Comparison of ENCODE assay signal across 8 mouse cellular contexts in genomic region chr10:79928030-79928694, GRCm38 (mm10). TPM values are rescaled to one million over a fixed set of nuclear protein-coding genes. Genes with fewer than 3 reads are reported as not detected.
A peak's percentile ranks its signal among the peaks of the same experiment; 100 is the strongest.
DNase-seq lines count a peak whose midpoint lies in the region; ATAC-seq and TF ChIP-seq lines count a peak whose summit lies in the region.

No protein-coding gene starts in this region.

- peak overlapping the region; percentile 90 for H3K4me3 ChIP-seq in layer of hippocampus, adult 2 months
- H3K4me3 ChIP-seq in bone marrow, adult 2 months (replicated peaks; ENCODE audit: control insufficient read depth, low read depth, low read length), result peak overlapping the region; percentile 82
- peak overlapping the region; percentile 97 for H3K4me3 ChIP-seq in heart, embryonic 13.5 days
- peak overlapping the region; percentile 96 for H3K4me3 ChIP-seq in limb, embryonic 15.5 days
- H3K4me3 ChIP-seq in midbrain, embryonic 14.5 days (replicated peaks; ENCODE audit: low read depth, low read length), result peak overlapping the region; percentile 87

- H3K9me3 ChIP-seq in heart, embryonic 13.5 days, result no peaks in the 10 kb centered on the region
- no peaks in the 10 kb centered on the region for H3K9me3 ChIP-seq in limb, embryonic 15.5 days
- H3K9me3 ChIP-seq in midbrain, embryonic 14.5 days (ENCODE audit: control insufficient read depth, low read length), result no peaks in the 10 kb centered on the region

- H3K4me1 ChIP-seq in bone marrow, adult 2 months (ENCODE audit: control insufficient read depth, insufficient read depth, low read length), result peaks cover 1% of the 10 kb centered on the region
- H3K4me1 ChIP-seq in heart, embryonic 13.5 days, result peaks cover 59% of the 10 kb centered on the region
- H3K4me1 ChIP-seq in limb, embryonic 15.5 days, result peaks cover 69% of the 10 kb centered on the region
- peaks cover 14% of the 10 kb centered on the region for H3K4me1 ChIP-seq in midbrain, embryonic 14.5 days (ENCODE audit: control insufficient read depth, insufficient read depth, low read length)

- TF ChIP-seq CTCF in layer of hippocampus, adult 2 months (conservative IDR thresholded peaks at IDR 0.05), result no peak
- no peak for TF ChIP-seq CTCF in bone marrow, adult 2 months (IDR thresholded peaks at IDR 0.05; ENCODE audit: control insufficient read depth, insufficient read depth, low read length)

- no peak for ATAC-seq in heart, embryonic 13.5 days (ENCODE audit: extremely low read depth, insufficient number of reproducible peaks, low FRiP score, low TSS enrichment)
- ATAC-seq in limb, embryonic 15.5 days (ENCODE audit: insufficient number of reproducible peaks, low FRiP score, low TSS enrichment, low read depth), result no peak
- ATAC-seq in midbrain, embryonic 14.5 days (ENCODE audit: low FRiP score, low TSS enrichment), result no peak
- no peak for ATAC-seq in erythroid progenitor cell, adult 5-6 weeks (replicated peaks; ENCODE audit: low FRiP score, poor library complexity, severe bottlenecking)

- peak overlapping the region; percentile 96 for H3K27ac ChIP-seq in layer of hippocampus, adult 2 months
- peak overlapping the region; percentile 89 for H3K27ac ChIP-seq in bone marrow, adult 2 months (ENCODE audit: control insufficient read depth, insufficient read depth, low read depth, low read length, poor library complexity)
- peak overlapping the region; percentile 97 for H3K27ac ChIP-seq in heart, embryonic 13.5 days (replicated peaks)
- H3K27ac ChIP-seq in limb, embryonic 15.5 days, result peak overlapping the region; percentile 95
- H3K27ac ChIP-seq in midbrain, embryonic 14.5 days (replicated peaks; ENCODE audit: low read depth, low read length), result peak overlapping the region; percentile 88

- H3K27me3 ChIP-seq in heart, embryonic 13.5 days (replicated peaks), result peaks cover 11% of the 10 kb centered on the region
- H3K27me3 ChIP-seq in limb, embryonic 15.5 days, result peaks cover 7% of the 10 kb centered on the region
- peaks cover 8% of the 10 kb centered on the region for H3K27me3 ChIP-seq in midbrain, embryonic 14.5 days (ENCODE audit: control insufficient read depth, insufficient read depth, low read length)

- DNase-seq in layer of hippocampus, adult 2 months (ENCODE audit: low spot score in 2 of 2), result no peak
- DNase-seq in layer of hippocampus, postnatal 25 days (ENCODE audit: extremely low spot score in 1 of 2, low spot score in 1 of 2), result no peak
- peak; percentile 70 for DNase-seq in midbrain, embryonic 14.5 days
- no peak for DNase-seq in urinary bladder, adult 2 months (ENCODE audit: low spot score)

- H3K4me2 ChIP-seq in heart, embryonic 13.5 days, result peak overlapping the region; percentile 92
- H3K4me2 ChIP-seq in limb, embryonic 15.5 days, result peak overlapping the region; percentile 93
- H3K4me2 ChIP-seq in midbrain, embryonic 14.5 days (ENCODE audit: low read length), result peak overlapping the region; percentile 88

- 1% methylated on average over 29 of the region's 29 CpGs for WGBS in bone marrow, adult 2 months
- under 1% methylated on average over 28 of the region's 29 CpGs for WGBS in heart, embryonic 13.5 days
- 1% methylated on average over 28 of the region's 29 CpGs for WGBS in limb, embryonic 15.5 days
- WGBS in midbrain, embryonic 14.5 days, result under 1% methylated on average over 28 of the region's 29 CpGs

- peak overlapping the region; percentile 97 for H3K9ac ChIP-seq in heart, embryonic 13.5 days
- H3K9ac ChIP-seq in limb, embryonic 15.5 days, result peak overlapping the region; percentile 85
- peak overlapping the region; percentile 77 for H3K9ac ChIP-seq in midbrain, embryonic 14.5 days (replicated peaks; ENCODE audit: low read length)

- peaks cover 28% of the 10 kb centered on the region for H3K36me3 ChIP-seq in heart, embryonic 13.5 days
- H3K36me3 ChIP-seq in limb, embryonic 15.5 days, result peaks cover 20% of the 10 kb centered on the region
- peaks cover 21% of the 10 kb centered on the region for H3K36me3 ChIP-seq in midbrain, embryonic 14.5 days (ENCODE audit: control insufficient read depth, insufficient read depth, low read length)

- TF ChIP-seq POLR2A in bone marrow, adult 2 months (IDR thresholded peaks at IDR 0.05; ENCODE audit: borderline replicate concordance, control insufficient read depth, low read depth, low read length), result 0 out of 2 replicates have a peak, but pooled peaks have one; percentile 7

RNA-seq across cellular contexts. Expression of gene Arid3a, which starts 1.3 kb away (rescaled TPM):
- 1 to 10 TPM; 7.5 to 8.5 TPM for total RNA-seq in layer of hippocampus, adult 2 months (2021)
- total RNA-seq in layer of hippocampus, postnatal 25 days (2021), result 1 to 10 TPM; 4.6 to 6.9 TPM
- 12.4 and 27.6 TPM in 2 replicates for polyA plus RNA-seq in bone marrow, adult 2 months (2011; ENCODE audit: insufficient read depth, insufficient read length, low replicate concordance, missing spikeins)
- 3.4 and 4.2 TPM in 2 replicates for polyA plus RNA-seq in heart, embryonic 13.5 days (2015; fragmentation: Nextera tagmentation; extraction: Ambion mirVana)
- polyA plus RNA-seq in limb, embryonic 15.5 days (2015; fragmentation: Nextera tagmentation; extraction: Ambion mirVana), result 5.7 and 7.4 TPM in 2 replicates
- 2.4 and 4.0 TPM in 2 replicates for polyA plus RNA-seq in midbrain, embryonic 14.5 days (2014; fragmentation: Nextera tagmentation; extraction: Ambion mirVana)
- total RNA-seq in erythroid progenitor cell, adult 5-6 weeks (2015; ENCODE audit: low replicate concordance), result 4.2 and 9.7 TPM in 2 replicates
- 4.8 and 8.6 TPM in 2 replicates for total RNA-seq in erythroid progenitor cell, adult 5-6 weeks (2017; ENCODE audit: low replicate concordance)
- 3.8 and 4.1 TPM in 2 replicates for polyA plus RNA-seq in urinary bladder, adult 2 months (2012; rRNA removed)

RNA-seq across cellular contexts. Expression of gene R3hdm4, which starts 7.2 kb away (rescaled TPM):
- total RNA-seq in layer of hippocampus, adult 2 months (2021), result 100 to 1,000 TPM; 365 to 385 TPM
- total RNA-seq in layer of hippocampus, postnatal 25 days (2021), result 100 to 1,000 TPM; 428 to 450 TPM
- 182 and 197 TPM in 2 replicates for polyA plus RNA-seq in bone marrow, adult 2 months (2011; ENCODE audit: insufficient read depth, insufficient read length, low replicate concordance, missing spikeins)
- polyA plus RNA-seq in heart, embryonic 13.5 days (2015; fragmentation: Nextera tagmentation; extraction: Ambion mirVana), result 95.6 and 100 TPM in 2 replicates
- 159 and 161 TPM in 2 replicates for polyA plus RNA-seq in limb, embryonic 15.5 days (2015; fragmentation: Nextera tagmentation; extraction: Ambion mirVana)
- 220 and 229 TPM in 2 replicates for polyA plus RNA-seq in midbrain, embryonic 14.5 days (2014; fragmentation: Nextera tagmentation; extraction: Ambion mirVana)
- total RNA-seq in erythroid progenitor cell, adult 5-6 weeks (2015; ENCODE audit: low replicate concordance), result 60.2 and 65.4 TPM in 2 replicates
- 37.4 and 45.8 TPM in 2 replicates for total RNA-seq in erythroid progenitor cell, adult 5-6 weeks (2017; ENCODE audit: low replicate concordance)
- polyA plus RNA-seq in urinary bladder, adult 2 months (2012; rRNA removed), result 140 and 147 TPM in 2 replicates

RNA-seq across cellular contexts. Expression of gene Kiss1r, which starts 11.4 kb away (rescaled TPM):
- total RNA-seq in layer of hippocampus, adult 2 months (2021), result 1 to 10 TPM; 5.6 to 7.1 TPM
- 1 to 10 TPM; 6.6 to 6.7 TPM for total RNA-seq in layer of hippocampus, postnatal 25 days (2021)
- polyA plus RNA-seq in bone marrow, adult 2 months (2011; ENCODE audit: insufficient read depth, insufficient read length, low replicate concordance, missing spikeins), result 1.5 TPM in 1 of 2 replicates, not detected in the other
- 0.60 and 0.67 TPM in 2 replicates for polyA plus RNA-seq in heart, embryonic 13.5 days (2015; fragmentation: Nextera tagmentation; extraction: Ambion mirVana)
- 1.0 and 1.2 TPM in 2 replicates for polyA plus RNA-seq in limb, embryonic 15.5 days (2015; fragmentation: Nextera tagmentation; extraction: Ambion mirVana)
- polyA plus RNA-seq in midbrain, embryonic 14.5 days (2014; fragmentation: Nextera tagmentation; extraction: Ambion mirVana), result 2.4 and 2.9 TPM in 2 replicates
- total RNA-seq in erythroid progenitor cell, adult 5-6 weeks (2015; ENCODE audit: low replicate concordance), result not detected in 2 replicates
- total RNA-seq in erythroid progenitor cell, adult 5-6 weeks (2017; ENCODE audit: low replicate concordance), result not detected in 2 replicates
- polyA plus RNA-seq in urinary bladder, adult 2 months (2012; rRNA removed), result 5.5 and 5.7 TPM in 2 replicates

RNA-seq across cellular contexts. Expression of gene Gm26602, which starts 17.5 kb away (rescaled TPM):
- total RNA-seq in layer of hippocampus, adult 2 months (2021), result not detected
- total RNA-seq in layer of hippocampus, postnatal 25 days (2021), result not detected
- not detected in 2 replicates for polyA plus RNA-seq in bone marrow, adult 2 months (2011; ENCODE audit: insufficient read depth, insufficient read length, low replicate concordance, missing spikeins)
- 1.7 TPM in 1 of 2 replicates, not detected in the other for polyA plus RNA-seq in heart, embryonic 13.5 days (2015; fragmentation: Nextera tagmentation; extraction: Ambion mirVana)
- not detected in 2 replicates for polyA plus RNA-seq in limb, embryonic 15.5 days (2015; fragmentation: Nextera tagmentation; extraction: Ambion mirVana)
- polyA plus RNA-seq in midbrain, embryonic 14.5 days (2014; fragmentation: Nextera tagmentation; extraction: Ambion mirVana), result 3.5 and 8.6 TPM in 2 replicates
- total RNA-seq in erythroid progenitor cell, adult 5-6 weeks (2015; ENCODE audit: low replicate concordance), result not detected in 2 replicates
- total RNA-seq in erythroid progenitor cell, adult 5-6 weeks (2017; ENCODE audit: low replicate concordance), result 22.8 TPM in 1 of 2 replicates, not detected in the other
- polyA plus RNA-seq in urinary bladder, adult 2 months (2012; rRNA removed), result not detected in 2 replicates

RNA-seq across cellular contexts. Expression of gene Med16, which starts 19.4 kb away (rescaled TPM):
- 10 to 100 TPM; 57.7 to 59.3 TPM for total RNA-seq in layer of hippocampus, adult 2 months (2021)
- 10 to 100 TPM; 55.5 to 56.2 TPM for total RNA-seq in layer of hippocampus, postnatal 25 days (2021)
- 12.3 and 19.2 TPM in 2 replicates for polyA plus RNA-seq in bone marrow, adult 2 months (2011; ENCODE audit: insufficient read depth, insufficient read length, low replicate concordance, missing spikeins)
- 41.8 and 42.1 TPM in 2 replicates for polyA plus RNA-seq in heart, embryonic 13.5 days (2015; fragmentation: Nextera tagmentation; extraction: Ambion mirVana)
- 35.4 and 37.7 TPM in 2 replicates for polyA plus RNA-seq in limb, embryonic 15.5 days (2015; fragmentation: Nextera tagmentation; extraction: Ambion mirVana)
- 57.2 and 58.8 TPM in 2 replicates for polyA plus RNA-seq in midbrain, embryonic 14.5 days (2014; fragmentation: Nextera tagmentation; extraction: Ambion mirVana)
- total RNA-seq in erythroid progenitor cell, adult 5-6 weeks (2015; ENCODE audit: low replicate concordance), result 5.9 and 17.7 TPM in 2 replicates
- 8.0 and 9.1 TPM in 2 replicates for total RNA-seq in erythroid progenitor cell, adult 5-6 weeks (2017; ENCODE audit: low replicate concordance)
- polyA plus RNA-seq in urinary bladder, adult 2 months (2012; rRNA removed), result 31.7 and 40.9 TPM in 2 replicates
